Mouse (Mus musculus) CD4-positive, CD25-positive, alpha-beta regulatory T cell, adult 4 months (primary cell): ENCODE measurements around the gene Mypn. TPM values are rescaled to one million over a fixed set of nuclear protein-coding genes. Genes with fewer than 3 reads are reported as not detected.
A peak's percentile ranks its signal among the peaks of the same experiment; 100 is the strongest.

ENCODE experiments used
- ATAC-seq: one replicate; pipeline ENCODE4 v1.8.0; 2017
- polyA plus RNA-seq, 2 experiments: library from polyadenylated mRNA; unstranded; fragments of 100-300 nt; shearing (Covaris generic); gene quantifications; one replicate each; pipeline ENCODE4 v1.2.1; 2017

Mypn gene
- not detected for polyA plus RNA-seq

DNA sequence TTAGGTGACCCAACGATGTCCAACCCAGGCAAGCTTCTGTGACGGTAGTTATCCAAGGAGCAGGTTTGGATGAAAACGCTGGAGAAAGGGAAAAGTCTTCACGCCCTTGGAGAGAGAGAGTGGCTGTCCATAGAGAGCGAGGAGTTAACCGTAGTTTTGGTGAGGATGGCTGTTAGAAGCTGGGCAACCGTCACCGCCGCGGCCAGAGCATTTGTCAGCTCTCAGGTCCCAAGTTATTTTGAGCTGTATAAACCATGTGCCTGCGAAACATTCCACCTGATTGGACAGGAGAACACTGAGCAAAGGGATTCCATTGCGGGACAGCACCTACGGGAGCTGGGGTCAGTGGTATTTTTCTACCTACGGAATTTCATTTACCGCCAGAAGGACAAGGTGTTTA lies at the start of gene Mypn:
Gene Mypn (minus strand): TSS at position 225 of the 400 bp plus-strand sequence.
- ATAC-seq: no peak

DNA sequence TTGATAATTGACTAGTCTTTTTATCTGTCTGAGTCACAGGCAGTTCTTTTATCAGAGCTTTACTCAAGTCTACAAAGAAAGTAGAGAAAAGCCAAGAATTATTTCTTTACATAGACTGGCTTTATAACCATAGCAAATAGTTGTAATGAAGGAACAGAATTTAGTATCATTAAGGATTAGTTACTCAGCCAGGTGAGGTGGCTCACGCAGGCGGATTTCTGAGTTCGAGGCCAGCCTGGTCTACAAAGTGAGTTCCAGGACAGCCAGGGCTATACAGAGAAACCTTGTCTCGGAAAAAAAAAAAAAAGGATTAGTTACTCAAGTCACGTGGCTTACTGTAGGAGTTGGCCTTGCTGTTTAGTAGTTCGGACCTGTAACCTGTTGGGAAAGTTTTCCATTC lies 44.7 kb upstream of the Mypn start:
- no peak for ATAC-seq

- ATAC-seq: no peak
Observed at GRCm38 (mm10) chr10:63247457-63247856, 43.7 kb upstream of the Mypn start.

DNA sequence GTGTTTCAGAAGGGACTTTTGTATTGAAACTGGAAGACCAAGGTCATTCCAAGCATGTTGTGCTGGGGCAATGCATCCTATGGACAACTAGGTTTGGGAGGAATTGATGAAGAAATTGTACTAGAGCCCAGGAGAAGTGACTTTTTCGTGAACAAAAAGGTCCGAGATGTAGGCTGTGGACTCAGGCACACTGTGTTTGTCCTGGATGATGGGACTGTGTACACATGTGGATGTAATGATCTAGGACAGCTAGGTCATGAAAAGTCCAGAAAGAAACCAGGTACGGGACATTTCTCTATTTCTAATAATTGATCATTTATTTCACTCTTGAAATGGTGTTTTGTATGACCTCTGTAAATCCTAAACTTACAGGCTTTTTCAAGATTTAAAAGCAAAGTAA lies 42.1 kb upstream of the Mypn start:
- ATAC-seq: no peak

DNA sequence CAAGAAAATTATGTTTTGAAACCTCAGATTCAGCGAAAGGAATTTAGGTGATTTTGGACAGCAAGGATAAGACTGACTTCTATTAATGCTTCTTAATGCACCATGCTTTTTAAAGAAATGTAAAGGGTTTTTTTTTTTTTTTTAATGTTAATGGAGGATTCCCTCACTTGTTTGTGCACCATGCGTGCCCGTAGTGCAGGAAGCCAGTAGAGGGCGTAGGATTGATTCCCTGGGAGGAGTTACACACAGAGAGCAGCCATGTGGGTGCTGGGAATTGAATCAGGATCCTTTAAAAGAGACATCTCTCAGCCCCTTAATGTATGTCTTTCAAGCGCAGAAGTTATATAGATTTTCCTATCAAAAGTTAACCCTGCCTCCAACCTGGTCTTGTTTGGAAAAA lies 41.0 kb upstream of the Mypn start:
- ATAC-seq: no peak

GRCm38 (mm10) chr10:63244055-63244671 lies 40.4 kb upstream of the Mypn start:
- ATAC-seq: peak; percentile 14

DNA sequence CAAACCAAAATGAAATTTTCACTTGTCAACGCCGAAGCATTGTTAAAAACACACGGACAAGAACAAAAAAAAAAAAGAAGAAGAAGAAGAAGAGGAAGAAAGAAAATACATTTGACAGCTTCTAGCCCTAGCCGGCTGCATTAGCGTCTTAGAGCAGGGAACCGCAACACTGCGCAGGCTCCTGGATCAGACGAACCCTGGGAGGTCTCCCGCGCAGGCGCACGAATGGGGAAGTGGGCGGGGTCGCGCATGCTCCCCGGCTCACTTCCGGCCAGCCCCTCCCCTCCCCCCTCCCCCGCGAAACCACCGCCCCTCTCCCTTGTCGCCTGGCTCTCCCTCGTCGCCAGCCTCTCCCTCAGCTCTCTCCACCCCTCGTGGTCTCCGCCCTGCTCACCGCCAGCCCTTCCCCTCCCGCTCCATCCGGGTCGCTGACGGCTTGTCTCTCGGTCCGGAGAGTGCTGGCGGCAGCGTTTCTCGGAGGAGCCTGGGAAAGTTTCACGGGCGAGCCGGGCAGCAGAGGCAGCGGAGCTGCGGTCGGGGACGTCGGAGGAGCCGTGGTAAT lies 39.8 kb upstream of the Mypn start, which contains the start of gene Herc4:
Gene Herc4 (plus strand): TSS at position 318 of the 562 bp plus-strand sequence.
- ATAC-seq: peak; percentile 86

DNA sequence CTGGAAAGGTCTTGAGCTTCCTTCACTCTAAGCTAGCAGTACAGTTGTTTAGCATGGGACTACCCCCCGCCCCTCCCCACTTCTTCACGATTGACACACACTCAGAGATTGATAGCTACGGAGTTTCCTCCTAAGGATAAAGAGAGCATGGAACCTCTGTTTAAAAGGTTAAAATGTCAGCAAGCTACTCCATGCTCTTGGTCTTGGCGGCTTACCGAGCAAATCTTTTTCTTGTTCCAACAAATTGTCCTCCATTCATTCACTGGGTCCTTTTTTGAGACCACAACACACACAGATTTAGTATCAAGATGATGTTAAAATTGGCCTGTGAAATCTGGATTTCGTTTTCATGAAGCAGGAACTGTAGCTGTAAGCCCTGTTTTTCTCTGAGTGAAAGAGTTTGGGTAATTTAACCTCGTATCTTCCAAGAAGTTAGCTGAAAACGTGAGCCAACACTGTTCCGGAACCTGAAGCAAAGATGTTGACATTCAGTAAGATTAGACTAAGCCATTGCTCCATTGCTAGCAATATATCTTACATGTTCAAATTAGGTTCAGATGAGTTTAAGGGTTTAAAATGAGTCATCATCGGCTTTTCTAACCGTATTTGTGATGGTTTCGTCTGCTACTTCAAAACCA lies 39.2 kb upstream of the Mypn start:
- ATAC-seq: peak; percentile 1

DNA sequence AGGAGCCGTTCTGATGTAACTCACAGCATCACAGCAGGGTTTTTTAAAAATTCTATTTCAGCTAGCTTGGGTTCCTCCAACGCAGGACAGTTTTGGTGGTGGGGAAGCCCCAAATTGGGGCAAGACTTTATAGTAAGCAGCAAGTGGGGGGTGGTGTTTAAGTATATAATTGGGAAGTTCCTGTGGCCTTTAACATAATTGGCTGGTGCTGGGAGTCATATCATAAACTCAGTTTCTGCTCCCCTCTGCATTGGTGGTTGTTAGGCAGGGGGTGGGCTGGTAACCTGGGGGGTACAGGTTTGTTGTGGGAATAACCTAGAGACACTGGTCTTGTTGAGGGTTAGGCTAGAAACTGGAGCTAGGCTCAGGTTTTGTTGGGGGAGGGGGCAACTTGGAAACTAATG lies 37.1 kb upstream of the Mypn start:
- ATAC-seq: peak; percentile 54

DNA sequence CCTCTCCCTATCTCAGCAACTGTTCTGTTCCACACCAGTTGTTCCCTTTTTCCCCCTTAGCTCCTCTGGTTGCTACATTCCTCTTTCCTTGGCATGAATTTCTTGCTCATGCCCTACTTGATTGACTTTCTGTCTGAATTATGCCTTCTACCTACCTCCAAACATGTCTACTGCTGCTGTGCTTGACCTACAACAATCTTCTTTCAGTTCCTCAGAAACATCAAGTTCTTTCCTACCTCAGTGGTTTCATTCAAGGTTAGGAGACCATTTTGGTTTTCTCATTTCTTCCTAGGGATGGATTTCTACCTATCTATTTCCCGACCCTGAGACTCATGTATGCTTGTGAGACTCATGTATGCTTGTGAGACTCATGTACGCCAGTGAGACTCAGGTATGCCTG lies 36.1 kb upstream of the Mypn start:
- ATAC-seq: no peak

DNA sequence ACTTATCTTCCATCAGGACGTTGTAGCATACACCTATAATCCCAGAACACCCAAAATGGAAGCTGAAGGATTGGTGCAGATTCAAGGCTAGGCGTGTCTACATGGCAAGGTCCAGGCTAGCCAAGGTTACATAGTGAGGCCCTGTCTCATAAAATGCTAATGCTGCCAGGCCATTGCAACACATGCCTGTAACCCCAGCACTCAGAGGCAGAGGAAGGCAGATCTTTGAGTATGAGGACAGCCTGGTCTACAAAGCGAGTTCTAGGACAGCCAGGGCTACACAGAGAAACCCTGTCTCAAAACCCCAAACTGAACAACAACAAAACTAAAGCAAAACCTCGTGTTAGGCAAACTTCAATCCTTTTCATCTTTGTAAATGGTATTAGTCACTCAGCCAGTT lies 34.3 kb upstream of the Mypn start:
- no peak for ATAC-seq

DNA sequence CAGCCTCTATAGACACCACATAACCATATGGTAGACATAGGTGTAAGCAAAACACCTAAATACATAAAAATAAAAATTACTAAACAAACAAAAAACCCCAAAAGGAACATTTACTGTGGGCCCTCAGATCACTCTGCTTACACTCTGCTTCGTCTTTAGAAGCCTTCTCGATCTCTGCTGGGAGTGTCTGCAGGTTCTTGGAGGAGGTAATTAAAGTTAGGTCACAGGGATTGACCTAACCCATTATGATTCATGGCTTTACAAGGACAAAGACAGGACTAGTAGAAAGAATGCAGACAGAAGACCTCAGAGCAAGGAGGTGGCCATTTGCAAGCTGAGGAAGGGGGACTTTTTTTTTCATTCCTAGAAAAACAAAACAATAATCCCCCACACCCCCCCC lies 33.5 kb upstream of the Mypn start:
- ATAC-seq: no peak

DNA sequence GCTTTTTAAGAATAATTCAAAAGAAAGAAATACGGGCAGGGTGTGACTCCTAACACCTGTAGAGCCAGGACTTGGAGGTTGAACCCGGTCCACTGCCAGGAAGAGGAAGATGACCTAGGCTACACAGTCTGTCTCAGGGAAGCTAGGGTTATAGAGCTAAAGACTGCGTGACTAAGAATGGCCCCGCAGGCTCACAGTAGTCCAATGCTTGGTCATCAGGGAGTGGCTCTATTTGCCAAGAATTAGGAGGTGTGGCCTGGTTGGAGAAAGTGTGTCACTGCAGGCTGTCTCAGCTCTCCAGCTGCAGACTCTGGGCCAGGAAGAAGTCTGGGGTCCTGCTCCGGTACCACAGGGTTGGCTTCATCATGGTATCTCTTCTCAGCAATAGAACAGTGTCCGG lies 32.9 kb upstream of the Mypn start:
- ATAC-seq: no peak

DNA sequence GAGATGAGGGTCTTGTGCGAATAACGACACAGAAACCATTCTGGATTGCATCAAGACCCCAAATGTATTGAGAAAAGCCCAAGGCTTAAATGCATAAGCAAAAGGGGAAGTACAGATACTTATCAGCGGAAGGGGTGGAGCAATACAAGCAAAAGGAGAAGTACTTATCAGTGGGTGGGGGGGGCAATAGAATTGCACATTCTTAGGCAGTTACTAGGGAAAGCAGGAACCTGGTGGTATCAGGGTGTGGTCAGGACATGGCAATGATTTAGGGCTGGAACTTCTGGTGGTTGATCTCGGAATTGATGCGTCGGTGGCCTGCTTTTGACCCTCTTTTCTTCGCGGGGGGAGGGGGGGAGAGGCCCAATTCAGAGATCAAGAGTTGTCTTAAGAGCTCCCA lies 32.1 kb upstream of the Mypn start:
- no peak for ATAC-seq

DNA sequence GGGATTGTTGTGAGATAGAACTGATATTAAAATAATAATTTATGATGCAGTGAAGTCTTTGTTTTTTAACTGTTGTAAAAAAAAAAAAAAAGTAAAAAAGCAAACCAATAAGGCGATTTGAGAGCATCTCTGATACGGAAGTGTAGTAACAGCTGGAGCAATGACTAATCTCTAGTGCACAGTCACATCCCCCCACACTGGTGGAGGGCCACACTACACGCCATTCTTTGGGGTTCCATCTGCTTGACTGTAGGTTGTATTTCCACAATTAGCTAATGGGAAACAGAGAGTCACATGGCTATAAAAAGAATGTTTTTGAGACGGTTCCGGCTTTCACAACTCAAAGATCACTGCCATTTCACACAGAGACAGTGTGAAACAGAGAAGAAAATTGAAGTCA lies 30.4 kb upstream of the Mypn start:
- no peak for ATAC-seq

- peak; percentile 98 for ATAC-seq
Observed at GRCm38 (mm10) chr10:63231630-63232029, 27.9 kb upstream of the Mypn start.

DNA sequence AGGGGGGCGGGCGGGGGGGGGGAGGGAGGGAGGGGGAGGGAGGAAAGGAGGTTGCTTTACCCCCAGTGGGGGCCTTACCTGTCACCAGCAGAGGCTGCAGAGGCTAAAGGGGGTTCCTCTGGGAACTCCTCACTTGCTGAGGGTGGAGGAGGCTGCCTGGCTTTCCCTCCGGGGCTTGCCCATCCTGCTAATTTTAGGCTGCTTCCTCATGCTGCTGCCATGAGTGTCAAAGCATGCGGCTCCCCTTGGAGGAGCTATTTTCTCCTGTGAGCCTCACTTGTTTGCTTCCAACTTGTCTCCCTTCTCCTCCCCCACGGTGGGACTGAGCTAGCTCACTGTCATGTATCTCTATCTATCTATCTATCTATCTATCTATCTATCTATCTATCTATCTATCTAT lies 27.1 kb upstream of the Mypn start:
- ATAC-seq: no peak

DNA sequence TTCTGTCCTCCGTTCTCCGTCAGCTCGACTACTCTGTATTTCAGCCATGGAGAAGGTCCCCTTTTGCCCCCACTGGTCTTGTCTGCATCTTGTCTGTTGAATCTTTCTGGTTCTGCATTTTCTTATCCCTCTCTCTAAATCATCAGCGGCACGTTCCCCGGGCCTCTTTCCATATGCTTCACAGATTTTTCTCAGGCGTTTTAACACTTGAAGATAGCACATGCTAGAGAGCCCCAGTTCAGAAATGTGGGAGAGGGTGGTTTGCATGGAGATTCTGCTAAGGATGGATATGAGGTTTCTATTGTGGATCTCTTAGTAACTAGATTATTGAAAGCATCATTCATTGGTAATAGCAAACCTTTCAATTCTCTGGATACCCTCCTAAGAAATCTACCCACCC lies 26.5 kb upstream of the Mypn start:
- ATAC-seq: no peak

DNA sequence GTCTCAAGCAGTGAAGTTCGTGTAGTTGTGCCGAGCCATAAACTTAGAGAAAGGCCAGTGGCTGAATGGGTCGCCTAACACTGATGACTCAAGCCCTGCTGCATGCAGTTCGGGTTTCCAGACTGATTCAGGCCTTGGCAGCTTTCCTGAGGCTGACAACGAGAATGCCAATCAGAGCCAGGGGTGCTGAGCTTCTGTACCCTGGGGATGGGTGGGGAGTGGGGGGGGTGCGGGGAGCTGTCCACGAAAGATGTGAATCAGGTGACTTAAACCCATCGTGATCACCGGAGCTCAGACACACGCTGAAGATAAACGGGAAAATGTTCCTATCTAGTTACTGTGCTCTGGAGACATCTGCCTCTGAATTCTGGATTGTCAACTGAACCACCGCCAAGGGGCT lies 20.6 kb upstream of the Mypn start:
- ATAC-seq: no peak

DNA sequence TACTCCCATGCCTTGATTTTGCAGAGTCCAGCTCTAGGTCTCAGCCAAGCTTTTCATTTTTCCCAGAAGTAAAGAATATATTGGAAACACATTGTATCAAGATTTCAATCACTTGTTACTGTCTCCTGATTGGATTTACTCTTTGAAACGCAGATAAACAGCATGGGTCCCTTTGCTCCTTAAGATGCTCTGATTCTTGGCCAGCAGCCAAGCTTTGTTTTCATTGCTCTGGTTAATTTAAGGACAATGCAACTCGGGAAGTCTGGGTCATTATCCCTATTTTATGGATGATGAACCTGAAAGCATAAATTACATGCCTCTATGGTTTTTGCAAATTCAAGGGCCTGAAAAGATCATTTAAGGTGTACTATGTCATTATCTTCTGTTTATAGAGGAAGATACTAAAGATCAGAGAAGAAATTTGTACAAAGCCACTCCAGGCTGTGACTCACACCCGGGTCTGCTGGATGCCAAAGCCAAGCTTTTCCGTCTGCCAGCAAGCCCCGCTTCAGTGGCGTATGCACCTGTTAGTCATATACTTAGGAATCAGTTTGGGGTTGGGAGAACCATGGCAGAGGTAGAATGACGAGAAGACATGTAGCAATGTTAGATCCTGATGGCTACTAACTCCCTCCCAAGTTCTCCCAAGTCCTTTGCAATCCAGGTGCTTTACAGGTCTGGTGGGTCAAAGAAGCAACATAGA lies 17.5 kb upstream of the Mypn start:
- no peak for ATAC-seq

DNA sequence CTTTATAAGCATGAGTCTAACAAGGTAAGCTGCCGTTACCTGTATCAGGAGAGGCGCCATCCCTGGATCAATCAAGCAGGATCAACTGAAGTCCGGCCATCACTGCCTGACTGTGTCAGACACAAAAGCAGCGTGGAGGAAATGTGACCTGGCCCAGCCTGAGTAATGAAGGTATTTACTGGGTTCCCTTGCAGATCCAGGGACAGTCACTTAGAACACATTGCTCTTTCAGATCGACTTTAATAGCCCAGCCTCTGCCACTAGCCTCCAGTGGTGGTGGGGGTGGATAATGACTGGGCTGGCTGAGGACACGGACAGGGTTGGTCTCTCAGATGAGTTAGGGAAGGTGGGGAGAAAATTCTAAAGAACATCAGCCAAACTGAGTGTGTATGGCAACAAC lies 5.1 kb upstream of the Mypn start:
- no peak for ATAC-seq

- no peak for ATAC-seq
Observed at GRCm38 (mm10) chr10:63203002-63203401, 750 bp downstream of the Mypn start.

DNA sequence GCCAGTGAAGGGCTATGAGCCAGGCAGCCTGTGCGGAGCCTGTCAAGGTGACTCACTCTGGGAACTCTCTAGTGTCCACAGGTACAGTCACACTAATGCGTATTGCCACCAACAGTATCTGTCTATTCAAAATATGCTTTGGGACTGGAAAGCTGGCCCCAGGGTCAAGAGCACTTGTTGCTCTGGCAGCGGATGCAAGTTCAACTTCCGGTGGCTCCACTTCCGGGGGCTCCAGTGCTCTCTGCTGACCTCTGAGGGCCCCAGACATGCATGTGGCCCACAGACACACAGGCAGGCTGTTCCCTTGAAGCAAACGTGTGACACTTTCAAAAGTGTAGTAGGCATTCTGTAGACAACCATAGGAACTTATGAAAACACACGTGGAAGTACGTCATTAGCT lies 2.2 kb downstream of the Mypn start:
- ATAC-seq: no peak

DNA sequence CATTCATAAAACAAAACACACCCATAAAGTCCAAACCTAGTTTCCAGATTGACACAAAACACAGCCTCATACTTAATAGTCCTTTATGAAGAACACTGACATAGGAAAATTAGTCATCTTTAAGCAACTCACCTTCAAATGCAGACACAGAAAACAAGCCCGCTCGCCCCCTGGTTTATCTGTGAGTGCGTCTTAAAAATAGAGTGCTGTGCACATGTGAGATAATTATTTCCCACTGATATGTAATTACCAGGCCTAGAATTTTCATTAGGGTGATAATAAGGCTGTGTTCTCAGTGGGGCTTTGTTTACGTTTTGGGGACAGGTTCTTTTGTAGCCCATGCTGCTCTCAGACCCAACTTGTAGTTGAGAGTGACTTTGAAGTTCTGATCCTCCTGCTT lies 4.7 kb downstream of the Mypn start:
- ATAC-seq: no peak
